Mouse (Mus musculus) liver, postnatal 0 days (tissue): ENCODE measurements around the gene Gm8994.

ENCODE experiments used
- CTCF ChIP-seq: sonication (generic); IDR thresholded peaks from 2 replicates; pipeline ENCODE4 v1.5.1; 2016; ENCODE audit warnings: antibody characterized with exemption, low read depth
- EP300 ChIP-seq: IDR thresholded peaks from 2 replicates; pipeline ENCODE4 v1.6.1; 2016; ENCODE audit warnings: antibody characterized with exemption, low read depth, mild to moderate bottlenecking

- TF ChIP-seq CTCF (no peak), EP300 (no peak)
These were observed 23.8 kb upstream of the Gm8994 start for GRCm38 (mm10) chr6:136303514-136303913.
